Mouse (Mus musculus) stomach, embryonic 15.5 days (tissue): ENCODE data around the gene Opn5. TPM values are rescaled to one million over a fixed set of nuclear protein-coding genes. Genes with fewer than 3 reads are reported as not detected.

Source experiments
- ATAC-seq: fragments of 200-750 bp; cut with Nextera tagmentation; 2 replicates; pipeline ENCODE4 v1.8.0; 2017; ENCODE audit warnings: low read depth, moderate number of reproducible peaks, moderate TSS enrichment; ENCODE audit not compliant: insufficient read depth, low FRiP score
- H3K27ac ChIP-seq: fragments of 300-500 bp; sonication (generic); 2 replicates; pipeline ENCODE4 v1.5.1; 2015; ENCODE audit warnings: mild to moderate bottlenecking, inconsistent platforms
- H3K27me3 ChIP-seq: fragments of 300-500 bp; sonication (generic); replicated peaks from 2 replicates; pipeline ENCODE4 v1.6.1; 2015; ENCODE audit warnings: inconsistent platforms
- H3K36me3 ChIP-seq: fragments of 300-500 bp; sonication (generic); 2 replicates; pipeline ENCODE4 v1.6.1; 2015; ENCODE audit warnings: inconsistent platforms
- H3K4me1 ChIP-seq: fragments of 300-500 bp; sonication (generic); 2 replicates; pipeline ENCODE4 v1.6.1; 2015; ENCODE audit warnings: inconsistent platforms
- H3K4me2 ChIP-seq: fragments of 300-500 bp; sonication (generic); 2 replicates; pipeline ENCODE4 v1.6.1; 2015; ENCODE audit warnings: mild to moderate bottlenecking, inconsistent platforms
- H3K4me3 ChIP-seq: fragments of 300-500 bp; sonication (generic); replicated peaks from 2 replicates; pipeline ENCODE4 v1.5.1; 2015; ENCODE audit warnings: inconsistent platforms
- H3K9ac ChIP-seq: fragments of 300-500 bp; sonication (generic); 2 replicates; pipeline ENCODE4 v1.6.1; 2015; ENCODE audit warnings: inconsistent platforms
- H3K9me3 ChIP-seq: fragments of 300-500 bp; sonication (generic); 2 replicates; pipeline ENCODE4 v1.6.1; 2016; ENCODE audit warnings: inconsistent platforms
- WGBS: fragments of 180-500 bp; shearing (Covaris S2); methylation state at CpG from one replicate; pipeline ENCODE4 v1.1.7; 2015; 5-methylcytosine and 5-hydroxymethylcytosine counted together
- polyA plus RNA-seq: library from polyadenylated mRNA; unstranded; fragments of >200 nt; fragmentation: Nextera tagmentation; extraction: Ambion mirVana; gene quantifications from 2 replicates; pipeline ENCODE4 v1.2.1, GENCODE M21; 2015

The Opn5 gene
- polyA plus RNA-seq, 1 experiment from 2014 or later: not detected

- 64% methylated on average over 3 of the region's 3 CpGs for WGBS
- Histone ChIP-seq H3K27ac (no peak overlapping the region), H3K27me3 (no peaks in the 10 kb centered on the region), H3K9ac (no peak overlapping the region), H3K4me1 (no peaks in the 10 kb centered on the region), H3K36me3 (no peaks in the 10 kb centered on the region), H3K9me3 (no peaks in the 10 kb centered on the region), H3K4me3 (no peak overlapping the region), H3K4me2 (no peak overlapping the region)
- no peak for ATAC-seq
These were observed 31.0 kb downstream of the Opn5 start for GRCm38 (mm10) chr17:42580196-42580595.

DNA sequence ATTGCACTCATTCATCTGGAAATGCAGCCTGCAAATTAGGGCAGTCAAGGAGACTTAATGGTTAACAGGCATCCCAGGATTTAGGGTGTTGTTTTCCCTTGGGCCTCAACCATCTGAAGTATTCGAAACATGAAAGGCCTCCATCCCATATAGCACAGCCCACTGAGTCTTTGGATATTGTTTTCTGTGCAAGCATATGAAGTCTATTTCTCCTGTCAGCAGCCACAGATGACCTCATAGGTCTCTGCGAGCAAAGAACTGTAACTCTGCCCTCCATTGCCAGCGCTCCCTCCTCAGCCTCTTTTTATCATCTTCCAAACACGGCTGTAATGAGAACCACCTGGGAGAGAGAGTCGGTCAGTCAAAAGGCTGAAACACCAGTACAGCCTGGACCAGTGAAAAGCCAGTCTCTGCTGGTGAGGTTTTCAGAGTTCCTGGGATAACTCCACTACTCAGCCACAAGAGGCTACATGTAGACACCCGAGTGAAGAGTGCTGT, 34.5 kb downstream of the Opn5 start:
- Histone ChIP-seq H3K36me3 (no peaks in the 10 kb centered on the region), H3K4me1 (no peaks in the 10 kb centered on the region), H3K27me3 (no peaks in the 10 kb centered on the region), H3K4me3 (no peak overlapping the region), H3K9ac (no peak overlapping the region), H3K27ac (no peak overlapping the region), H3K9me3 (no peaks in the 10 kb centered on the region), H3K4me2 (no peak overlapping the region)
- WGBS: 25% methylated on average over 6 of the region's 6 CpGs
- no peak for ATAC-seq

DNA sequence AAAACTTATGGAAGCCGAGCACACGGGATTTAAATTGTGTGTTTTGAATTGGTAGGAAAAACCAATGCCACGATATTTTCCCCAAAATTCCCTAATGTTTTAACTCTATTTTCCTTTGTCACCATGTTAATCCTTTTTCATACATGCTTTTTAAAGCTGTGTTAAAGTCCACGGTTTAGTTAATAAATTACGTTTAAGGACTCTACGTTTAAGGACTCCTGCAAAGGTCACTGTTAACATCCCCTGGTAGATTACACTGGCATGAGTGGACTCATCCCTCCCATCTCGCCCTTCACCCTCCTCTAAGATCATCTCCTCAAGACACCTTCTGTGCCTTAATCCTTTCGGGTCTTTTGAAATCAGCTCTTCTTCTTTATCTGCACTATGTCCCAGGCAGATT, 37.4 kb downstream of the Opn5 start:
- WGBS: 79% methylated on average over 8 of the region's 8 CpGs
- Histone ChIP-seq H3K9ac (no peak overlapping the region), H3K36me3 (no peaks in the 10 kb centered on the region), H3K9me3 (no peaks in the 10 kb centered on the region), H3K27ac (no peak overlapping the region), H3K4me1 (no peaks in the 10 kb centered on the region), H3K4me3 (no peak overlapping the region), H3K4me2 (no peak overlapping the region), H3K27me3 (no peaks in the 10 kb centered on the region)
- no peak for ATAC-seq

GRCm38 (mm10) chr17:42549578-42549977, 61.6 kb downstream of the Opn5 start:
- ATAC-seq: no peak
- no peak overlapping the region for H3K27ac ChIP-seq
- no peaks in the 10 kb centered on the region for H3K36me3 ChIP-seq
- H3K9ac ChIP-seq: no peak overlapping the region
- H3K4me3 ChIP-seq: no peak overlapping the region
- no peaks in the 10 kb centered on the region for H3K9me3 ChIP-seq
- no peak overlapping the region for H3K4me2 ChIP-seq
- no peaks in the 10 kb centered on the region for H3K4me1 ChIP-seq
- 81% methylated on average over 2 of the region's 2 CpGs for WGBS
- no peaks in the 10 kb centered on the region for H3K27me3 ChIP-seq

DNA sequence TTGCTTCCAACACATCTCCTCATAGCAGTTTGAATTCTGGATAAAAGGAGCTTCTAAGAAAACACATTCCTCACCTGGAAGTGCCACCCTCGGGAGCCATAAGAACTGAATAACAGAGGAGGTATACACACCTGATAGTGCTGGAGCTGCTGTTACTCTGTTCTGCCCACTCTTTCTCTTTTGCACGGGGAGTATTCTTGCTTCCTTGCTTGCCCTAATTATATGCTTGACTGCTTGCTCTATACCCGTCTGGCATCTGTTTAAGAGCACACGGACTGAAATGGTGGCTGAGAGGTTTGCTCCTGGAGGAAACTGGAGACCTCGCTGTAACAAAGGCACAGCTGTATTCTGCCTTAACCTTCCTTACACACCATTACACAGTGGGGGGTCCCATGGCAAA, 81.0 kb downstream of the Opn5 start:
- Histone ChIP-seq H3K36me3 (no peaks in the 10 kb centered on the region), H3K4me3 (no peak overlapping the region), H3K27me3 (no peaks in the 10 kb centered on the region), H3K9me3 (no peaks in the 10 kb centered on the region), H3K9ac (no peak overlapping the region), H3K4me2 (no peak overlapping the region), H3K27ac (no peak overlapping the region), H3K4me1 (no peaks in the 10 kb centered on the region)
- ATAC-seq: no peak
- 64% methylated on average over 5 of the region's 5 CpGs for WGBS

- no peaks in the 10 kb centered on the region for H3K27me3 ChIP-seq
- no peaks in the 10 kb centered on the region for H3K9me3 ChIP-seq
- no peak overlapping the region for H3K9ac ChIP-seq
- ATAC-seq: no peak
- 77% methylated on average over 9 of the region's 9 CpGs for WGBS
- H3K4me1 ChIP-seq: no peaks in the 10 kb centered on the region
- no peak overlapping the region for H3K27ac ChIP-seq
- no peak overlapping the region for H3K4me2 ChIP-seq
- H3K4me3 ChIP-seq: no peak overlapping the region
- no peaks in the 10 kb centered on the region for H3K36me3 ChIP-seq
These were observed 101.6 kb downstream of the Opn5 start for GRCm38 (mm10) chr17:42509356-42510262.

Other genes with a start within 250 kb of the Opn5 start
- 0.76 and 1.8 TPM in 2 replicates for gene Adgrf4, start 80.9 kb upstream of the Opn5 start, polyA plus RNA-seq
- 0.35 and 0.85 TPM in 2 replicates for gene Adgrf2, start 130.8 kb upstream of the Opn5 start, polyA plus RNA-seq